Mouse (Mus musculus) kidney, embryonic 14.5 days (tissue): ENCODE results near the gene Arl5c. TPM values are rescaled to one million over a fixed set of nuclear protein-coding genes. Genes with fewer than 3 reads are reported as not detected.

Experiments
- ATAC-seq: fragments of 200-750 bp; cut with Nextera tagmentation; 2 replicates; pipeline ENCODE4 v1.8.0; 2017; ENCODE audit warnings: moderate number of reproducible peaks, mild to moderate bottlenecking, moderate TSS enrichment, moderate library complexity; ENCODE audit not compliant: low FRiP score, low TSS enrichment
- H3K27ac ChIP-seq: fragments of 300-500 bp; sonication (generic); 2 replicates; pipeline ENCODE4 v1.5.1; 2014; ENCODE audit warnings: low read depth, mild to moderate bottlenecking, low read length, moderate library complexity, mixed read lengths
- H3K27me3 ChIP-seq: fragments of 300-500 bp; sonication (generic); 2 replicates; pipeline ENCODE4 v1.6.1; 2014; ENCODE audit warnings: mild to moderate bottlenecking, low read length; ENCODE audit not compliant: control insufficient read depth, insufficient read depth
- H3K36me3 ChIP-seq: fragments of 300-500 bp; sonication (generic); 2 replicates; pipeline ENCODE4 v1.6.1; 2014; ENCODE audit warnings: low read length, mixed read lengths; ENCODE audit not compliant: control insufficient read depth, insufficient read depth
- H3K4me1 ChIP-seq: fragments of 300-500 bp; sonication (generic); 2 replicates; pipeline ENCODE4 v1.6.1; 2014; ENCODE audit warnings: low read length, mixed read lengths; ENCODE audit not compliant: control insufficient read depth, insufficient read depth
- H3K4me2 ChIP-seq: fragments of 300-500 bp; sonication (generic); replicated peaks from 2 replicates; pipeline ENCODE4 v1.6.1; 2014; ENCODE audit warnings: low read depth, mild to moderate bottlenecking, low read length
- H3K4me3 ChIP-seq: fragments of 300-500 bp; sonication (generic); 2 replicates; pipeline ENCODE4 v1.5.1; 2014; ENCODE audit warnings: mild to moderate bottlenecking, low read length
- H3K9ac ChIP-seq: fragments of 300-500 bp; sonication (generic); 2 replicates; pipeline ENCODE4 v1.6.1; 2014; ENCODE audit warnings: low read depth, mild to moderate bottlenecking, low read length, moderate library complexity
- H3K9me3 ChIP-seq: fragments of 300-500 bp; sonication (generic); 2 replicates; pipeline ENCODE4 v1.6.1; 2016; ENCODE audit warnings: low read length; ENCODE audit not compliant: control insufficient read depth
- WGBS: fragments of 180-500 bp; shearing (Covaris S2); extraction: QIAGEN DNeasy Blood & Tissue Kit; methylation state at CpG from one replicate; pipeline ENCODE4 v1.1.7; 2014; 5-methylcytosine and 5-hydroxymethylcytosine counted together
- polyA plus RNA-seq: library from polyadenylated mRNA; unstranded; fragments of >200 nt; fragmentation: Nextera tagmentation; extraction: Ambion mirVana; gene quantifications from 2 replicates; pipeline ENCODE4 v1.2.1, GENCODE M21; 2014

Gene Arl5c
- polyA plus RNA-seq, 1 experiment from 2014 or later: 9.3 TPM

DNA sequence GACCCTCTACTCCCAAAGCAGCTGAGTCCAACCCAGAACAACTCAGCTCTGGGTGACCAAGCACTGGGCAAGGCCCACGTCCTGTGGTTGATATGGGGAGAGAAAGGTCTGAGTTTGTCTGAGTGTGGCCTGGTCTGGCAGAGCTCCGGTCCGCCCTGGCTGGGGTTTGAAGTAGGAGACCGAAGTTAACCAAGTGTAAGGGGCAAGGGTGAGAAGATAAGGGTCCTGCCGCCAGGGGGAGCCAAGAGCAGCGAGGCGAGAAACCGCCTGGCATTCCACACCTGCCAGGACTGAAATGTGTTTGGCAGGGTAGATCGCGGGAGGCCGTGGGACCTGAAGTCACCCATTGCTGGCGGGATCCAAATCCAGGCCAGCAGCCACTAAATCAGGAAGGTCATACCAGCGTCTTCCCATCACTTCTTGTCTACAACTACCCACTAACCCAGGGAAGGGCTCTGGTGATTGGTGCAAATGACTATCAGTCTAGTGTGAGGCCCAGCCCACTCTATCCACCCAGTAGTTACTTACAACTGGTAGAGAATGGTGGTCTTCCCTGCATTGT, 1.4 kb downstream of the Arl5c start:
- H3K27ac ChIP-seq: no peak overlapping the region

GRCm38 (mm10) chr11:97988530-97989096, 7.4 kb downstream of the Arl5c start:
- H3K4me1 ChIP-seq: peaks cover 23% of the 10 kb centered on the region
- H3K4me3 ChIP-seq: peak overlapping the region; percentile 82
- peak; percentile 81 for ATAC-seq
- no peaks in the 10 kb centered on the region for H3K9me3 ChIP-seq
- H3K9ac ChIP-seq: peak overlapping the region; percentile 80
- peak overlapping the region; percentile 82 for H3K27ac ChIP-seq
- H3K36me3 ChIP-seq: no peaks in the 10 kb centered on the region
- H3K27me3 ChIP-seq: peaks cover 23% of the 10 kb centered on the region
- H3K4me2 ChIP-seq: peak overlapping the region; percentile 65
- WGBS: under 1% methylated on average over 26 of the region's 26 CpGs

More for the DNA sequence above, 1.4 kb downstream of the Arl5c start:
- ATAC-seq: peak; percentile 57
- Histone ChIP-seq H3K9me3 (no peaks in the 10 kb centered on the region), H3K36me3 (no peaks in the 10 kb centered on the region), H3K27me3 (no peaks in the 10 kb centered on the region; the same call in 1 of the 2 replicates), H3K4me3 (peak overlapping the region; percentile 48), H3K9ac (no peak overlapping the region), H3K4me1 (peaks cover 12% of the 10 kb centered on the region; the same call in 1 of the 2 replicates), H3K4me2 (peak overlapping the region; percentile 93)
- WGBS: 4% methylated on average over 13 of the region's 13 CpGs

DNA sequence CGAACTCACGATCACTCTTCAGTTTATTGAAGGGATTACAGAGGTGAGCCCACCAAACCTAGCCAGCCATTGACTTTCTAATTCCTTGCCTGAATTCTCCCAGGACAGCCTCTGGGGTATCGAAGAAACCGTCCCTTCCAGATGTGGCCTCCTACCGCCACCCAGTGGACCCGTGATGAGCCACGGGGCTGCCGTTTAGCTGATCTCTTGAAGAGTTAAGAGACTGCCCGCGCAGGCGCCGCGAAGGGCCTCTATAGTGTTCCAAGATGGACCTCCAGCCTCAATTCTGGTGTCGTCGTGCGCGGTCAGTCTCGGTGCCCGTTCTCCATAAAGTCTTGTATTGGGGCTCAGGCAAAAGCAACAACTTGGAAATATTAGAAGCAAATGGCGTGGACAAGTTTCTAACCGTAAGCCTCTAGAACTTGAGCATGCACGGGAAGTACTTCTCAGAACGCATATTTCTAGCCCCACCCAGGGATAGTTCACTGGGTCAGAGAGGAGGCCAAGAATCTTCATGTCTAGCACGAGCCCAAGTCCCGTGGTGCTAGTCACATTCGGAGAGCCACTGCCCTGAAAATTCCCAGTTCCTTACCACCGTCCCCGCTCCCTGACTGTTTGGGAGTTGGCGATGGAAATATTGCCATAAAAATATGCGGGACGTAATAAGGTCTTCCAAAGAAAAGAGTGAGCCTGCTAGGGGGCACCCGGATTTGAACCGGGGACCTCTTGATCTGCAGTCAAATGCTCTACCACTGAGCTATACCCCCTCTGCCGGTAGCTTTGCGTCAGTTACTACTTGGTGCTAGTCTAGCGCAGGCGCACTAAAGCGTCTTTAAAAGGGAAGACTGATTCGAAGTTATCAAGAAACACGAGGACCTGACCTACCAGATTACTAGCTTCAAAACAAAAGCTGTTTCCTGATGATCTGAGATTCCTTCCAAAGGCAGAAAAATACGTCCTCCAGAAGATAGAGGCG, 8.1 kb downstream of the Arl5c start:
- H3K27me3 ChIP-seq: peaks cover 23% of the 10 kb centered on the region
- H3K4me1 ChIP-seq: peaks cover 25% of the 10 kb centered on the region
- H3K27ac ChIP-seq: peak overlapping the region; percentile 82
- H3K4me2 ChIP-seq: peak overlapping the region; percentile 65
- H3K9ac ChIP-seq: peak overlapping the region; percentile 80
- peak overlapping the region; percentile 82 for H3K4me3 ChIP-seq
- under 1% methylated on average over 42 of the region's 42 CpGs for WGBS
- peak; percentile 78 for ATAC-seq
- H3K9me3 ChIP-seq: no peaks in the 10 kb centered on the region
- no peaks in the 10 kb centered on the region for H3K36me3 ChIP-seq

- ATAC-seq: peak; percentile 0; the same call in 1 of the 2 replicates
- H3K4me3 ChIP-seq: peak overlapping the region; percentile 82
- H3K27me3 ChIP-seq: peaks cover 23% of the 10 kb centered on the region
- peaks cover 25% of the 10 kb centered on the region for H3K4me1 ChIP-seq
- no peaks in the 10 kb centered on the region for H3K9me3 ChIP-seq
- H3K9ac ChIP-seq: 0 out of 2 replicates have a peak overlapping the region, but pooled peaks have one; percentile 65
- WGBS: 28% methylated on average over 14 of the region's 17 CpGs
- no peaks in the 10 kb centered on the region for H3K36me3 ChIP-seq
- H3K4me2 ChIP-seq: peak overlapping the region; percentile 91
- H3K27ac ChIP-seq: no peak overlapping the region
These were observed 9.1 kb downstream of the Arl5c start for GRCm38 (mm10) chr11:97986738-97987465.

DNA sequence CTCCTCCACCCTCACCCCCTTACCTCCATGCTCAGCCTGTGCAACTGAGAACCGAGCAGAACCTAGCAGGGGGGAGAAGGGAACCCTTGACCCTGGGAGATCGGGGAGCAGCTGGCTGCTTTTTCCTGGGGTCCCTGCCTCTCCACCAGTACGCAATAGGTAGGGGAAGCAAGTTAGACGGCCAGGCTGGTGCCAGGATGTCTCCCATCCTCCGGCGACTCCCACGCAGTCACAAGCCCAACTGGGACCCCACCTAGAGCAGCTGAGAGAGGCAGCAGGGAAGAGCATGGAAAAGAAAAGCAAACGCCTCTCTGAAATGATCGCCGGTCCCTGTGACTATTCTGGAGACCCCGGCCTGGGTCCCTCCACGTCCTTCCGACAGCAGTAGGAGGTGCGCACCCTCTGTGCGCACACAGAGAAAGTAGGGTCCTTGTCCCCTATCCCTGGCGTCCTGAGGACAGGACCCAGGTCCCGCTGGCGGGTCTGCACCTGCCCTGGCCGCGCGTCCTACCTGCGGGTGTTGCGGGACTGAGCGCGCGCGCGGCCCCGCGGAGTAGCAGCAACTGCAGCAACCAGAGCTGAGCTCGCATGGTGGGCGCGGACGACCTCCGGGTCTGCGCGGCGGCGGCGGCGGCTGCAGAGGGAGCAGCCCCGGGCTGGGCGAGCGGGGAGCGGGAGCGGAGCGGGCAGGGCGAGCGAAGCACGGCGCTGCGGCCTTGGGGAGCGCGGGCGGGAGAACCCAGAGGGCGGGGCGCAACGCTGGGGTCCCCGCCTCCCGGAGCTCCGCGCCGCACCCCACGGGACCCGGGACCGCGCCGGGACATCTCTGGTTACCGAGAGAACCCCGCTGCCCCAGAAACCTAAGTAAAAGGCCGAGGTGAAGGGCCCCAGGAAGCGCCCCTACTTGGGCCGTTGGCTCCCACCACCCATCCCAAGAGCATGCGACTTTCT, 10.0 kb downstream of the Arl5c start, which contains the start of gene Plxdc1:
TSS of gene Plxdc1 (minus strand) at position 718 of the 951 bp plus-strand sequence.
- Histone ChIP-seq H3K9ac (peak within 1 kb of the TSS; percentile 65), H3K9me3 (no peaks in the 10 kb centered on the region), H3K4me3 (peak within 1 kb of the TSS; percentile 82), H3K27me3 (peaks cover 23% of the 10 kb centered on the region), H3K4me2 (peak within 1 kb of the TSS; percentile 91), H3K4me1 (peaks cover 25% of the 10 kb centered on the region), H3K27ac (no peak within 1 kb of the TSS), H3K36me3 (no peaks in the 10 kb centered on the region)
- ATAC-seq: no peak
- WGBS: 2% methylated on average over 71 of the region's 74 CpGs

DNA sequence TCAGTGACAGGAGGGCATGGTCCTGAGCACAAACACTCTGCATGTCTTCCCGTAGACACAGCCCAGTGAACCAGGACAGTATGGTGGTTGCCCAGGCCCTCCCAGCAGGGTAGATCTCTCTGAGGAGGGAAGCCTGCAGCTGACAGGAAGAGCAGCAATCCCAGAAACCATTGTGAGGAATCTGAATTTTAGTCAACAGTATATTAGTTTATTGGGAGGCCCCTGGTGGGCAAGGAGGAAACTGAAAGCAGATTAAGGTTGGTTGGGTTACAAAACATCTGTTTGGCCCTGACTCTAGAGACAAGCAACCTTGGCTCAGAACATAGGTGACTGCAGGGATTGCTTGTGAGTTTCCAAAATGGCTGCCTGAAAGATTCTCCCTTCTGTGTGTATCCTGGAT, 12.0 kb downstream of the Arl5c start:
- Histone ChIP-seq H3K4me3 (no peak overlapping the region), H3K4me1 (peaks cover 14% of the 10 kb centered on the region), H3K9me3 (no peaks in the 10 kb centered on the region), H3K36me3 (no peaks in the 10 kb centered on the region), H3K27ac (no peak overlapping the region), H3K27me3 (peaks cover 23% of the 10 kb centered on the region), H3K4me2 (no peak overlapping the region), H3K9ac (no peak overlapping the region)
- 50% methylated on average over 1 of the region's 1 CpGs for WGBS
- no peak for ATAC-seq

DNA sequence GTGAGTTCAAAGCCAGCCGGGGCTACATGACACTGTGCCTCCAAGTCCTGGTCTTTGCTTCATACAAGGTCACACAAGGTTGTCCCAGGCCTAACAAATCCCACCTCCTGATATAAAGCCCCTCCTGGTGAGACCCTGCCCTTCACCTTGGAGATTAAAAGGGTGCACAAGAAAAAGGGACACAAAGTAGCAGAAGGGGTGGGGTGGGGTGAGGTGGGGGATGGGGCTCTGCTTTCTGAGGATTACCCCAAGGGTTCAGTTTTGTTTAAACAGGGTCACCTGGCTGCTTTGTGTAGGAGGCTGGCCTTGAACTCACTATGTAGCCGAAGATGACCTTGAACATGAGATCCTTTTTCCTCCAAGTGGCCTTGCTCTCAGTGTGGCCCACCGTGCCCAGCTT, 12.5 kb downstream of the Arl5c start:
- peaks cover 14% of the 10 kb centered on the region; the same call in 1 of the 2 replicates for H3K4me1 ChIP-seq
- H3K9me3 ChIP-seq: no peaks in the 10 kb centered on the region
- H3K4me2 ChIP-seq: no peak overlapping the region
- no peak overlapping the region for H3K9ac ChIP-seq
- WGBS: 82% methylated on average over 3 of the region's 3 CpGs
- H3K4me3 ChIP-seq: no peak overlapping the region
- H3K27me3 ChIP-seq: peaks cover 23% of the 10 kb centered on the region
- no peak for ATAC-seq
- H3K27ac ChIP-seq: no peak overlapping the region
- H3K36me3 ChIP-seq: no peaks in the 10 kb centered on the region
